Mouse (Mus musculus): ENCODE measurements around the gene Pitpnm1.

Pitpnm1 gene

DNA sequence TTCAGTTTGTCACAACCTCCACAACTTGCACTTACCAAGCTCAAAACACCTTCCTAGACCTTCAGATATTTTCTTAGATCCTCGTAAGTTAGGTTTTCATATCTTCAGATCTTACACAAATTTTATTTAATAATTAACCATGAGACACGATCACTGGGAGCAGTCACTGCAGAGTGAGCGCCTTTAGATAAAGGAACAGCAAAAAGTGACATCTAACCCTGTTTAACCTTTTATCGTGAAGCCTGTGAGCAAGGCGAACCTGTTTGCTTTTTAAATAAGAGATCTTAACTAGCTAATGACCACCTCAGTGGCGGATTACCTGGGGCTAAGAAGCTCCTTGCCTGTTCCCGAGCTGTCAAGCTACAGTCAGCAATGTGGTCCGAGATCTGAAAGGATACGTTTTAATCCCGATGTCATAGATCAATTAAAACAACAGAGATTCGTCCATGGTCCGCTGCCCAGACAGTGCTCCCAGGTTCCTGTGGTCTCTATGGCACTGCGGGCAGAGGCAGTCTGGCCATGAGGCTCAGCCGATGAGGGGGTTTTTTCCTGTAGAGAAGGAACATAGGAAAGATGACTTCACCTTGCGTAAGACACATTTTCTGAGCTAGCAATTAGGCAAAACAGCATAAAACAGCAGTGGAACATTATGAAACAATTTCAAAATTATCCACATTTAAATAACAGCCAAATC is 30.9 kb upstream of the Pitpnm1 start:
- no peak for DNase-seq (ENCODE audit: low read depth, low spot score)

DNA sequence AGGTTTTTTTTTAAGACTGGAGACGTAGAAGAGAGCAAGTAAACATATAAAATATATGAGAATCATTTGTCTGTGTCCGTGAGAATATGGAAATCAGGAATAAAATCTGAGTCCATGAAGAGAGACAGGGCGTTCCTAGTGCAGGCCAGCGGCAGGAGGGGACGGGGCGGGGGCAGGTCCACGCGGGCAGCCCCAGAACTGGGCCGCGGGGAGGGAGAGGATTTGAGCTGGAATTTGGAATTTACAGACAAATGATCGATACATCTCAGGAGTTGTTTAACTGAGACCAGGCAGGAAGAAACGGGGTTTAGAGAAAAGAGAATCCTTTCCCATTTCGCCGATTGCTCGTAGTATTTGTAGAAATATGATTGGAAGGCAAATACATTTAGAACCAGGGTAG is 29.5 kb upstream of the Pitpnm1 start:
- DNase-seq (ENCODE audit: low read depth, low spot score), result no peak

DNA sequence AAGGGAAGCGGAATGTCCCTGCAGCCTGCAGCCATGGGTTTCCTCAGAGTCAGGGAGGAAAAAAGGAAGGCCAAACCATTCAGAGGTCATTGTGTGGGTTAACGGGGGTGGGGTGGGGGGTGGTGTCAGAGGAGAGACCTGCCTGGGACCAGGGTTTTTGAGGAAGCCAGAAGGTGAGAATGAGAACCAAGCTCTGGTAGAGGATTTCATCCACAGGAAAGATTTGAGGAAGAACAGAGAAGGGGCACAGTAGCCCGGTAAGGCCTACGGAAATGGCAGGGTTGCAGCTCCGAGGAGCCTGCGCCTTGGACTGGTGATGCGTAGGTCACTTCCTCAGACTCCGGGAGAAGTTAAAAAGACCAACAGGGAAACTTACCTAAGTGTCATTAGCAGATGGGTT is 29.0 kb upstream of the Pitpnm1 start:
- no peak for DNase-seq (ENCODE audit: low read depth, low spot score)

DNA sequence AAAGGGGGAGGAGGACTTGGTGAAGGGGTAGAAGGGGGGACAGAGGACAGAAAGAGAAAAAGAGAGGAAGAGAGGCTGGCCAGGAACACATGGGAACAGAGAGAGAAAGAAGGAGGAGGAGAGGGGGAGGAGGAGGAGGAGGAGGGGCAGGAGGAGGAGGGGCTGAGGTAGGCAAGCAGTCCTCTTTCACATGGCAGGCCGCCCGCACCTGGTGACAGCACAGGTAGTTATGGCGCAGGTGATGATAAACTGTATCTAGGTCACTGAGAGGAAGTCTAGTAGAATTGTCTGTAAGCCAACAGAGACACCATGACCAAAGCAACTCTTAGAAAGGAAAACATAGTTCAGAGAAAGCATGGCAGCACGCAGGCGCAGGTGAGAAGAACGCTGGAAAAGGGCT is 28.4 kb upstream of the Pitpnm1 start:
- no peak for DNase-seq (ENCODE audit: low read depth, low spot score)

DNA sequence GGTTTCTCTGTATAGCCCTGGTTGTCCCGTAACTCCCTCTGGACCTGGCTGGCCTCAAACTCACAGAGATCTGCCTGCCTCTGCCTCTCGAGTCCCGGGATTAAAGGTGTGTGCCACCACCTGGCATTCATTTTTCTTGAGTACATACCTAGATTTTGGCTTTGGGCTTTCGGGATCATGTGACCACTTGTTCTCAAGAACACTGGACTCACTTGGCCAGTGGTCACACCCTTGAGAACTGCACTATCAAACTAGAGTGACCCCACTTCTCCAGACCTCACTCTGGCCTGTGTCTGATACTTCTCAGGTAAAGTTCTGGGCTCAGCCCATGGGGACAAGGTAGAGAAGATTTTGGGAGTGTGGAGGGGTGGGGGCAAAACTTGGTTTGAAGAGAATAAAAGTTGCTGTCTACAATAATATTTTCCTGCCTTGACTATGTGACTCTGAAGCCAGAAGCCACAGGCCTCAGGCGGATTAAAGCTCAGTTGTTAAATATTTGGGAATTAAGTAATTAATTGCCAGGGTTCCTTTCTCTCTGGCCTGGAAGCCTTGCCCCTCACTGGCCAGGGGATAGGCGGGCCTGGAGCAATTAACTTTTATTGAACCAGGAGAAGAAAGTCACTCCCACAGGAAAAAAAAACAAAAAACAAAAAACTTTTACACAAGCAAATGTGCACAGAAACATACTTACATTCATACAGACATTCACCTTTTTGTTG is 26.9 kb upstream of the Pitpnm1 start:
- DNase-seq (ENCODE audit: low read depth, low spot score), result no peak

DNA sequence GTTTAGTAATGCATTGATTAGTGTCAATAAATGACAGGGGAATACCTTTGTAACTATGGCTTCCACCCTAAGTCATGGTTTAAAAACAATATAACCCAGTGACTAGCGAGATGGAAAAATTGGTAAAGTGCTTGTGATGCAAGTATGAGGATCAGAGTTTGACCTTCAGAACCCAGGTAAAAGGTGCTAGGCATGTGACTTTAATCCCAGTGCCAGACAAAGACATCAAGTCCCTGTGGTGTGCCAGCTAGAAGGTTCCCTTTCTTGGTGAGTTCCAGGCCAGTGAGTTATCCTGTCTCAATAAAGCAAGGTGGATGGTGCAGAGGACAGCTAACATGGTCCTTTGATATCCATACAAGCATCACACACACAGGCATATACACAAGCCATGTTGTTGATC is 24.3 kb upstream of the Pitpnm1 start:
- DNase-seq (ENCODE audit: low read depth, low spot score), result no peak

DNA sequence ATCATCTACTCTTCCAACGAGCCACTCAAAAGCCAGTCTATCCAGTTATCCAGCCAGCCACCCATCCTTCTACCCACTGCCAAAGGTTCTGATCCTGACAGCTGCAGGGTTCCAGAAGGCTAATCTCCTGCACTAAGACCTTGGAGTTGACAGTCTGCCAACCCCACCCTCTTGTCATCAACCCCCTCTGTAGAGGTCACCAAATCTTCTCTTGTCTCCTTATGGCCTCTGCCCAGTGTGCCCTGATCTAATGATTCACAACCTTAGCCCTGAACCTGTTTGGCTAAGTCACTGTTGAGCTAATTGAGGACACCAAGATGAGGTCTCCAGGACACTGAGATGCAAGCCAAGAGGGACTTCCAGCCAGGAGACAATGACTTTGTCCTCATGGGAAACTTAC is 20.2 kb upstream of the Pitpnm1 start:
- no peak for DNase-seq (ENCODE audit: low read depth, low spot score)

DNA sequence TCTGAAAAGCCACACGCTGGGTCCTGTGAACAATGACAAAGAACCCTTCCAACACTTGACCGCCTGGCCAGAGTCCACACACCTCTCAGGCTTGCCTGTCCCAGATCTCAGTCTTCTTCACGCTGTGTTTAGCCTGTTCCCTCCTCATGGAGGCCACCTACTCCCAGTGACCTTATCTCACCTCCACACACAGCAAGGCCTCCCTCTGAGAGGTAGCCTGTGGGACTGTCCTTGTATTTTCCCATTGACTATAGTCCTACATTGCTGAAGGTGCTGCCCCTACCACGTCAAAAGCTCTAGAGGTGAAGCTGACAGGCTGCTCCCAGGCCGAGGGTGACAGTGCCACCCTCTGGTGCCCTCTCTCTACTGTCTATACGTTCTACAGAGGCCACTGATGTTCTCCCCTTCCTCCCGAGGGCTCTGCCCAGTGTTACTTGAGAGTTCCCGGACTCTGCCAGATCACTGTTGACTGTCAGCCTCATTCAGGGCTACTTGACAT is 19.2 kb upstream of the Pitpnm1 start:
- no peak for DNase-seq (ENCODE audit: low read depth, low spot score)

DNA sequence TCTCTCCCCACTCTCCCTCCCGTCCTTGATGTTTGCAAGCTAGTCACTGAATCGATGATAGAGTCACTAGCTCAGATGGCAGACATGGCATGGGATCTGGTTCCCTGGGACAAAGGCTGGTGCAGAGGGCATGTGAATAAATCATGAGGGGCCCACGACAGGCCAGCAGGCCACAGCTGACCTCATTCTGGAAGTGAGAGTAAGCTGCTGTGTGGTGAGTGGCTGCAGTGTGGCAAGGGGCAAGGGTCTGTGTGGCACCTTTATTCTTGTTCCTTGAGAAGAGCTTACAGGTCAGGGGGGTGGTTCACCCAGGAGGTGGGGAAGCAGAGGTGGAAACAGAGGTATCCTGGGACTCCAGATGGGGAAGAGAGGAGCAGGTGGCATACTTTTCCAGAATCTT is 18.4 kb upstream of the Pitpnm1 start, which contains the start of gene Cabp2:
TSS of gene Cabp2 (plus strand) at position 185 of the 400 bp plus-strand sequence.
- no peak for DNase-seq (ENCODE audit: low read depth, low spot score)

DNA sequence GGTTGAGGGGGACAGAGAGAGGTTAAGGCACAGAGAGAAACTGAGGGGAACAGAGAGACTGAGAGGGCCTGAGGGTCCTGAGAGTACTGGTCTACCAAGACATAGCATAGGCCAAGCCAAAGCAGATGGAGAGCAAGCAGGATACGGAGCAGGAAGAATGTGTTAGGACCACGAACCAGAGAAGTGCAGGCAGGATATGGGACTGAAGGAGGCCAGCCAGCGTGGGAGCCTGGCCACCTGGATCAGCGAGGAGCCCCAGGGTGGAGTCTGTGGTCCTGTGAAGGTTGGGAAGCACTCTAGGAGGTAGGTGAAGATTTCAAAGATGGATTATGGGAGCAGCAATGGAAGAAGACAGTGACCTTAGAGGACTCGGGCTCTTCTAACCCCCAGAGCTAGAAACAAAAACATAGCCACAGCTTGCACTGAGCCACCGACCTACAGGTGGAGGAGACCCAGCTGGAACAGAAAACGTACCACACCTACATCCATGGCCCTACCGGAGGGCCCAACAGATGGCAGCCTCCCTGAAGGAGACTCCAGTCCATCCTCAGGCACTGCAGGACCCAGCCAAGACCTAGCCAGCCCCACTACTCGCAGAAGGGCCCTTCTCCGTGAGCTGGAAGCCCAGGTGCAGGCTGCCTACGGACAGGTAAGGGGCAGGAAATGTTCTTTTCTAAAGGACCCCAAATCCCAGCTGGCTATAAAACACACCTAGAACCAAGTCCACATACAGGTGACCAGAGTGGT is 17.4 kb upstream of the Pitpnm1 start:
- no peak for DNase-seq (ENCODE audit: low read depth, low spot score)

DNA sequence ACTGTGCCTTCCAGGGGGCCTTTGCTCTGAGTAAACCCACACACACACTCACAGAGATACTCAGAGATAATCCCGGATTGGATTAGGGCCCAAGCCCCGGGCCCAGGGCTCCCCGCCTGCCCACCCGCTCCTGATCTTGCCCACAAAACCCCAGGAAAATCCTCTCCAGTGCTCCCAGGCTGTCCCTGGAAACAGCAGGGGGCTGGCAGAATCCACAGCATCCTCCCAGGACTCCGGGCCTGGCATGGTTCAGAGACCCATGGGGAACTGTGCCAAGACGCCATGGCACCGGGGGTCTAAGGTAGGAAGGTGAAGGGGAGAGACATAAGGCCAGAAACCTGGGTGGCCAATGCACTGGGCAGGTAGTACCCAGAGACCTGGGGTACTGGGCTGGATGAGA is 16.5 kb upstream of the Pitpnm1 start:
- DNase-seq (ENCODE audit: low read depth, low spot score), result no peak

DNA sequence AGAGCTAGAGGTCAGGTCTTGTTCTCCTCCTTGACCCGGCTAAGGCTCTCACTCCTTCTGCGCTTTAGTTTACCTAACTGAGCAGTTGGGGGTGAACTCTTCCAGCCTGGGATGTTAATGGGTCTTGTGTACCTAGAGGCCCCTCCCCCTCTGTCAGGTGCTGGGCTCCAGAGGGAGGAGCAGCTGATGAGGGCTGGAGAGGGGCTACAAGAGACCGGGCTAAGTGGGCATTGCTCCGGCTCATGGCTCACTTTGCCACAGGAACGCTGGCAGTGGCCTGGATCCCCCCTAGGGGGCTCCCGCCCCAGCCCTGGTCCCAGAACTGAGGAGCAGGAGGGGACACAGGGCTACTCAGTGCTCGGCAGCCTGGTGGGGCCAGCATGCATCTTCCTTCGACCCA is 16.0 kb upstream of the Pitpnm1 start:
- no peak for DNase-seq (ENCODE audit: low read depth, low spot score)

DNA sequence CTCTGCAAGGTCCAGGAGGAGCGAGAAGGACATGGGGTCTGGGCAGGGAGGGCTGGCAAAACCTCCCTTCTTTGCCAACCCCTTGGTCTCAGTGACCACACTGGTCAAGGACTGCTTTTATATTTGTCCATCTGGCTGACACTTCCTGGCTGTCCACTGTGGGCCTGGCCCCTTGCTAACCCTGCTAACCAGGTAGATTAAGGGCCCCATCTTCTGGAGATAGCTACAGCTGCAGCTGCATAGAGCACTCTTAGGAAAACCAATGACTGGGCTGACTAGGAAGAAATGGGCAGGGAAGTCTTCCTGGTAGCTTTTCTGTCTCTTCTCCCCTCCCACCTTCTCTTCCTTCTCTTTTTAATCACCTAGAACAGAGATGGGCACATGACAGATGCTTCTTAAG is 14.8 kb upstream of the Pitpnm1 start:
- DNase-seq (ENCODE audit: low read depth, low spot score), result no peak

DNA sequence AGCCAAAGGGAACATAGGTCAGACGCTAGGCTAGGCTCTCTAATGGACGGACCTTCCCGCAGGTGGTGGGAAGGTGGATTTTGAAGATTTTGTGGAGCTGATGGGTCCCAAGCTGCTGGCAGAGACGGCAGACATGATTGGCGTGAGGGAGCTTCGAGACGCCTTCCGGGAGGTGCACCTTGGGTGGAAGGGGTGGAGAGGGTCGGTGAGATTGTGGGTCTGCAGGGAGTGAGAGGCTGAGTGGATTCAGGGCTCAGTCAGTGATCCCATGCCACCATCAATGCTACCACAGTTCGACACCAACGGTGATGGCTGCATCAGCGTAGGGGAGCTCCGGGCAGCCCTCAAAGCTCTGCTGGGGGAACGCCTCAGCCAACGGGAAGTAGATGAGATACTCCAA is 13.6 kb upstream of the Pitpnm1 start:
- DNase-seq (ENCODE audit: low read depth, low spot score), result no peak

DNA sequence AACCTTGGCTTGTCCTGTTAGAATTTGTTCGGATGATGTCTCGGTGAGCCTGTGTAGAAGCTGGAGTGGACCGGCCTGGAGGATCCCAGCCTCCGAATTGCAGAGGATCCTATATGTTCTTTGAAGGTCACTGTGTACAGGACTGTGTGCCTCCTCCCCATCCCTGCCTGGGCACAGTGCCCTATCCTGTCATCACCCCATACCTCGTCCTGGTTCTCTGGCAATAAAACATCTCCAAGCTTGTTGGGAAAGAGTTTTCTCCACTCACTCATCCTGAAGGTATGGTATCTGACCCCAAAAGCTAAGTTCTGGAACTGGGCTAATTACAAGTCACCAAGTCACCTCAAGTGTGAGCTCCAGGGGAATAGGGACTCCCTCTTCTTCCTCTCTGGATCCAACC is 12.7 kb upstream of the Pitpnm1 start:
- no peak for DNase-seq (ENCODE audit: low read depth, low spot score)

DNA sequence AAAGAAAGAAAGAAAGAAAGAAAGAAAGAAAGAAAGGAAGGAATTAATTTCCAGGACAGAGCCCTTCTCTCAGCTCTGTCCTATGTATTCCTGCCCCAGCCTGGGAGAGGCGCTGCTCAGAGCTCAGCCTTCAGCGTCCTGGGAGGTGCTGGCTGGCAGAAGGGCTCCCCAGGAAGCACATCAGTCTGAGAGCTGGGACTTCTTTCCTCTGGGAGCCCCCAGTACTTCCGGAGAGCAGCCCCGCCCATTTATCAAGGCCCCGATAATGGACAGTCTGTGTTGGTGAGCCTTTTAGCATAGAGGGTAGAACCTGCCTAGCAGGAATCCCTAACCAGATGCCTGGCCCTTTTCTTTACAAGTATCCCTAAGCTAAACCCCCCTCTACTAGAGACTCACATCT is 11.7 kb upstream of the Pitpnm1 start:
- no peak for DNase-seq (ENCODE audit: low read depth, low spot score)

DNA sequence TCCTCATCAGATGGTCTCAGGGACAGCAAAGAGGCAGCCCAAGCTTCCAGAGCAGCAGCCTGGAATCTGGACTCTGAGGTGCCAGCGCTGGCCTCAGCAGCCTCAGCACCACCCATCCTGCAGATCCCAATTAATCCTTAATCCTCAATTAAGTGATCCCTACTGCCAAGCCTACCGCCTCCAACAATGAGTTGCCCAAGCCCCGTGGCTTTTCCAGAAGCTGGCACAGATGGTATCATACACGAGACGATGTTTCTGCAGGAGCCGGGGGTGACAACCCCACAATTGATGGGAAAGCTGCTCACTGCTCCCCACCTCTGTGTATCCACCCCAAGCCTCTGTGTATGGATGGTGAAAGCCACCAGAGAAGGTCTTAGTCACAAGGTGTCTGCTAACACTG is 10.7 kb upstream of the Pitpnm1 start:
- no peak for DNase-seq (ENCODE audit: low read depth, low spot score)

DNA sequence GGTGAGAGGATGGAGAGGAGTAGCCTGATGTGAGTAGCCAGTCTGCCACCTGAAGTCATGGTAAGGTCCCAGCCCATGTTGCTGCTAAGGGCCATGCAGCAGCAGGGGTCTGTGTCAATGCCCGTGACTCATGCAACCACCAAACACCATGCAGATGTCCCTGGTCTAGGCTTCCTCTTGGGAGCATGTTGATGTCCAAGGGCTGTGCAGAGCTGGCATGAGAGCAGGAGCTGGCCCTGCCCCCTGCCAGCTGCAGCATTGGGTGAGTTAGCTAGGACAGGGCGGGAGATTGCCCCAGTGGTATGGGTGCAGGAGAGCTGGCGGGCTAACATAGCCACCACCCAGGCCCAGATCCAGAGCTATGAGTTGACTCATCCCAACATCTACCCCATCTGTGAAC is 9.4 kb upstream of the Pitpnm1 start:
- DNase-seq (ENCODE audit: low read depth, low spot score), result no peak

DNA sequence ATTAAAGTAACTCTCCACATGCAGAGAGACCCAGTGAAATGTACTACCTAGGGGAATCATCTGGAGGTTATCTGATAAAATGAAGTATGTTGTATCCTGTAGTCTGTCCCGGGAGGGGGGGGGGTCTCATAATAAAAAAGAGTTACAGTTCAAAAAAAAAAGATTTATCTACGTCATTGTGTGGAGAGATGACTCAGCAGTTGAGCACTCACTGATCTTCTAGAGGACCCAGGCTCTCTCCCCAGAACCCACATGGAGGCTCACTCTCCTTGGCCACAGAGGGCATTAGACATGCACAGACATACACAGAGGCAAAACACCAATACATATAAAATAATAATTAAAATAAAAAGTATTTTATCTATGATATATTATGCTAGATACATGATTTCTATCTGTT is 8.4 kb upstream of the Pitpnm1 start:
- no peak for DNase-seq (ENCODE audit: low read depth, low spot score)

DNA sequence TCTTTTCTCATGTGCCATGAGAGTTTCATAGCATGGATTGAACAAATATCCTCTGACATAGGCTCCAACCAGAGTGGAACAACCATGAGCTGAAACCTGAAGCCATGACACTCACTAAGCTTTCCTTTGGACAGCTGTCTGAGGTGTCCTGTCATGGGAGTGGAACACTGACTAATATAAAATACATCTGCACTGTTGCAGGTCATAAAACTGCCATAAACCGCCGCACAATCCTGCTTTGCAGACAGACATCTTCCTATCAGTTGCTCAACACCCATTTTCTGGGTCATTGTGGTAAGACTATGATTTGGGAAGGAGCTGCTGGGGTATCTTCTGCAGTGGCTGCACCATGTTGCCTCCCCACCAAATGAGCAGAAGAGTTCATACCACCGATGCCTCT is 7.0 kb upstream of the Pitpnm1 start:
- DNase-seq (ENCODE audit: low read depth, low spot score), result no peak

DNA sequence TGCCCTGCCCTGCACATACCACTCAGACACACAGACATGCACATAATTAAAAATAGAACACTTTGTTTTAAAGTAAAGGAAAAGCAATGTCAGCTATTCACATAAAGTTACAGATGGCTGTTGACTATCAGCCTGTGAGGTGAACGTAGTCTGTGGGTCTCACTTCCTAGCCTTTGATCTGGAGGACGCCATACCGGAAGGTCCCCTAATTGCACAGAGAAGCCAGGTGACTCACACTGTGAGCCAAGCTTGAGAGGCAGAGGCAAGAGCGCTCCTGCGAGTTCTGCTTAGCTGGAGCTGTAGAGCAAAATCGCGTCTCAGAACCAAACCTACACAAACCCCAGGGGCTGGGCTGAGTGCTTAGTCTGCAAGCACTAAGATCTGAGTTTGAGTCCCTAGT is 6.0 kb upstream of the Pitpnm1 start:
- no peak for DNase-seq (ENCODE audit: low read depth, low spot score)

DNA sequence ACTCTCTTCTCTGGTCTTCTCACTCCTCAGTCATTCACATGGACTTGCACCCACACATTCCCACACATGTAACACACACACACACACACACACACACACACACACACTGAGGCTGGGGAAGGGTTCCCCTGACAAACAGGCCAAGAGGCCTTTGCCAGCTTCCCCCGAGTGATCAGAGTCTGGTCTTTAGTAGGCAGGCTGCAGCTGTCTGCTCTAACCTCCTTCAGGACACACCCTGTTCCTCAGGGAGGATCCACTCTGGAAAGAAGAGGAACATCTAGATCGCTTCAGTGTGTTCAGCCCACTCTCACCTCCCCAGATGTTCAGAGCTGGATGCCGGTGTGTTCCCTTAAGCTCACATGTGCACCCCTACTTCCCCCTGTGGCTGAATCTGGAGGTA is 5.5 kb upstream of the Pitpnm1 start:
- no peak for DNase-seq (ENCODE audit: low read depth, low spot score)
